Mouse (Mus musculus): ENCODE data around the gene Etv4. TPM values are rescaled to one million over a fixed set of nuclear protein-coding genes. Genes with fewer than 3 reads are reported as not detected.

The Etv4 gene
- polyA plus RNA-seq, 1 experiment from 2014 or later = 2.0 TPM

- no peaks in the 10 kb centered on the region for H3K36me3 ChIP-seq (ENCODE audit: control insufficient read depth, insufficient read depth, low read length)
- no peak overlapping the region for H3K27ac ChIP-seq (replicated peaks)
- no peaks in the 10 kb centered on the region for H3K9me3 ChIP-seq (ENCODE audit: control insufficient read depth, low read length)
- no peaks in the 10 kb centered on the region for H3K4me1 ChIP-seq (replicated peaks; ENCODE audit: control insufficient read depth, insufficient read depth)
- no peak for TF ChIP-seq CTCF (IDR thresholded peaks at IDR 0.05; ENCODE audit: low read depth)
- no peak for TF ChIP-seq EP300 (optimal IDR thresholded peaks at IDR 0.05)
- no peaks in the 10 kb centered on the region for H3K27me3 ChIP-seq (ENCODE audit: control insufficient read depth, insufficient read depth, low read length)
- WGBS = 42% methylated on average over 9 of the region's 11 CpGs
- DNase-seq (ENCODE audit: low spot score) (no peak), ATAC-seq (ENCODE audit: low FRiP score, low TSS enrichment) (no peak)
- H3K9ac ChIP-seq (ENCODE audit: low read length) = no peak overlapping the region
- H3K4me3 ChIP-seq (ENCODE audit: low read depth, low read length) = no peak overlapping the region
- no peak overlapping the region for H3K4me2 ChIP-seq (replicated peaks; ENCODE audit: low read depth)
Observed at GRCm38 (mm10) chr11:101820899-101821298, 35.7 kb upstream of the Etv4 start.

DNA sequence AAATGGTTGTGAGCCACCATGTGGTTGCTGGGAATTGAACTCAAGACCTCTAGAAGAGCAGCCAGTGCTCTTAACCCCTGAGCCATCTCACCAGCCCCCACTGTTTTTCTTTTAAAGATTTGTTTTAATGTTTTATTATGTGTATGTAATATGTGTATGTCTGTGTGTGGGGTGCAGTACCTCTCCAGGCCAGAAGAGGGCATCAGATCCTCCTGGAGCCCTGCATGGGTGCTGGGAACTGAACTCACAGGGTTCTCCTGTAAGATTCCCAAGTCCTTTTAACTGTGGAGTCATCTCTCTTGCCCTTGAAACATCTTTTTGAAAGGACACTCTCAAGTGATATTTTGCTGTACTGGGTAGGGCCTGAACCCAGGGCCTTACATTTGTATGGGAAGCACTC is 34.7 kb upstream of the Etv4 start:
- no peak for ATAC-seq (ENCODE audit: low FRiP score, low TSS enrichment)
- Histone ChIP-seq H3K4me3 (ENCODE audit: low read depth, low read length) (no peak overlapping the region), H3K9ac (ENCODE audit: low read length) (no peak overlapping the region), H3K4me2 (replicated peaks; ENCODE audit: low read depth) (no peak overlapping the region), H3K36me3 (ENCODE audit: control insufficient read depth, insufficient read depth, low read length) (no peaks in the 10 kb centered on the region), H3K4me1 (replicated peaks; ENCODE audit: control insufficient read depth, insufficient read depth) (no peaks in the 10 kb centered on the region), H3K27ac (replicated peaks) (no peak overlapping the region), H3K27me3 (ENCODE audit: control insufficient read depth, insufficient read depth, low read length) (no peaks in the 10 kb centered on the region), H3K9me3 (ENCODE audit: control insufficient read depth, low read length) (no peaks in the 10 kb centered on the region)
- DNase-seq (ENCODE audit: low spot score) = no peak
- TF ChIP-seq EP300 (optimal IDR thresholded peaks at IDR 0.05) (no peak), CTCF (IDR thresholded peaks at IDR 0.05; ENCODE audit: low read depth) (peak; percentile 43)

- no peaks in the 10 kb centered on the region for H3K4me1 ChIP-seq (replicated peaks; ENCODE audit: control insufficient read depth, insufficient read depth)
- H3K9me3 ChIP-seq (ENCODE audit: control insufficient read depth, low read length) = no peaks in the 10 kb centered on the region
- H3K9ac ChIP-seq (ENCODE audit: low read length) = no peak overlapping the region
- DNase-seq (ENCODE audit: low spot score) (no peak), ATAC-seq (ENCODE audit: low FRiP score, low TSS enrichment) (no peak)
- H3K4me2 ChIP-seq (replicated peaks; ENCODE audit: low read depth) = no peak overlapping the region
- H3K27me3 ChIP-seq (ENCODE audit: control insufficient read depth, insufficient read depth, low read length) = no peaks in the 10 kb centered on the region; the same call in 1 of the 2 replicates
- H3K27ac ChIP-seq (replicated peaks) = no peak overlapping the region
- TF ChIP-seq CTCF (IDR thresholded peaks at IDR 0.05; ENCODE audit: low read depth) = no peak
- no peak for TF ChIP-seq EP300 (optimal IDR thresholded peaks at IDR 0.05)
- no peaks in the 10 kb centered on the region for H3K36me3 ChIP-seq (ENCODE audit: control insufficient read depth, insufficient read depth, low read length)
- no peak overlapping the region for H3K4me3 ChIP-seq (ENCODE audit: low read depth, low read length)
- 26% methylated on average over 22 of the region's 22 CpGs for WGBS
Observed at GRCm38 (mm10) chr11:101815103-101816085, 30.2 kb upstream of the Etv4 start.

GRCm38 (mm10) chr11:101814375-101815102 is 29.4 kb upstream of the Etv4 start:
- WGBS = 31% methylated on average over 23 of the region's 23 CpGs
- no peak for TF ChIP-seq EP300 (optimal IDR thresholded peaks at IDR 0.05)
- TF ChIP-seq CTCF (IDR thresholded peaks at IDR 0.05; ENCODE audit: low read depth) = peak; percentile 89
- ATAC-seq (ENCODE audit: low FRiP score, low TSS enrichment) (peak; percentile 60; the same call in 1 of the 2 replicates), DNase-seq (ENCODE audit: low spot score) (peak; percentile 84)
- no peaks in the 10 kb centered on the region for H3K36me3 ChIP-seq (ENCODE audit: control insufficient read depth, insufficient read depth, low read length)
- H3K9me3 ChIP-seq (ENCODE audit: control insufficient read depth, low read length) = no peaks in the 10 kb centered on the region
- H3K27me3 ChIP-seq (ENCODE audit: control insufficient read depth, insufficient read depth, low read length) = no peaks in the 10 kb centered on the region; the same call in 1 of the 2 replicates
- H3K4me2 ChIP-seq (replicated peaks; ENCODE audit: low read depth) = peak overlapping the region; percentile 34; the same call in 1 of the 2 replicates
- 0 out of 2 replicates have a peak overlapping the region, but pooled peaks have one; percentile 35 for H3K9ac ChIP-seq (ENCODE audit: low read length)
- H3K27ac ChIP-seq (replicated peaks) = no peak overlapping the region
- no peak overlapping the region for H3K4me3 ChIP-seq (ENCODE audit: low read depth, low read length)
- no peaks in the 10 kb centered on the region for H3K4me1 ChIP-seq (replicated peaks; ENCODE audit: control insufficient read depth, insufficient read depth)

GRCm38 (mm10) chr11:101813259-101813658 is 28.1 kb upstream of the Etv4 start:
- no peak overlapping the region for H3K27ac ChIP-seq (replicated peaks)
- H3K4me1 ChIP-seq (replicated peaks; ENCODE audit: control insufficient read depth, insufficient read depth) = no peaks in the 10 kb centered on the region
- no peaks in the 10 kb centered on the region for H3K9me3 ChIP-seq (ENCODE audit: control insufficient read depth, low read length)
- no peak for ATAC-seq (ENCODE audit: low FRiP score, low TSS enrichment)
- DNase-seq (ENCODE audit: low spot score) = peak; percentile 79
- H3K4me3 ChIP-seq (ENCODE audit: low read depth, low read length) = no peak overlapping the region
- TF ChIP-seq EP300 (optimal IDR thresholded peaks at IDR 0.05) (no peak), CTCF (IDR thresholded peaks at IDR 0.05; ENCODE audit: low read depth) (peak; percentile 98)
- H3K4me2 ChIP-seq (replicated peaks; ENCODE audit: low read depth) = no peak overlapping the region
- H3K9ac ChIP-seq (ENCODE audit: low read length) = no peak overlapping the region
- 1% methylated on average over 7 of the region's 7 CpGs for WGBS
- H3K27me3 ChIP-seq (ENCODE audit: control insufficient read depth, insufficient read depth, low read length) = no peaks in the 10 kb centered on the region; the same call in 1 of the 2 replicates
- no peaks in the 10 kb centered on the region for H3K36me3 ChIP-seq (ENCODE audit: control insufficient read depth, insufficient read depth, low read length)
